Mouse (Mus musculus): ENCODE data around the gene Slco2a1. TPM values are rescaled to one million over a fixed set of nuclear protein-coding genes. Genes with fewer than 3 reads are reported as not detected.

Gene Slco2a1
- total RNA-seq, 2 experiments from 2014 or later = 0.09 TPM; not detected in 1

DNA sequence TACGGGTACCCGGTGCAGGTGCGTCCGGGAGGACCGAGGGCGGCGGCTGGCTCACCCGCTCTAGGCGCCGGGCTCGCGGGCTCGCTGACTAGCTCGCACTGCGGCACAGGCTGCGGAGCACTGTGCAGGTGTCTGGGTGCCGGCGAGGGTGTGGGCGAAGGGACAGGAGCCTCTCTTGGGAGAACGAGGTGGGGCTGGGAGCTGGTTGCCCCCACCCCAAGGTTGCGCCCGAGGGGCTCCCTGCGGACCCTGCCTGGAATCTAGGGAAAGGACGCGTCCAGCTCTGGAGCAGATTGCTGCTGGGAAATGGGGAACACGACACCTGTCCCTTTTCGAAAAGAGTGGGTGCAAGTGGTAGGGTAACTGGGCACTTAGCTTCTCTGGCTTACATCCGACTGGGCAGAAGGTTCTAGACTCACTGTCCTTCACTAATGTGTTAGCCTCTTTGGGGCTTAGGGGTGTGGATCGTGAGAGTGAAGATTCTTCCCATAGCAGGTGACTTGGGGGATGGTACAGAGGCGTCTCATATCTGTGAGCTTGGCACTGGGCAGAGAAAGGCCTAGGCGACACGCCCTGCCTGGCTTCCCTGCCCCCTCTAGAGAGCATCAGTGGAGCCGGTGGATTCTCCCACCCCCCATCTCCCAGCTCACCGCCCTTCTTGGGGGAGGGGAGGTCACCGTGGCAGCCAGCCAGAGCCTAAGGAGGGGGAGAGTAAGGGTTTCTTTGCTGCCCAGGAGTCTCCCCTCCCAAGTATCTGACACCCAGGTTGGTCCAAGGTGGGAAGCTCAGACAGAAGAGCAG, 124.2 kb downstream of the Slco2a1 start:
- no peak for ATAC-seq (replicated peaks; ENCODE audit: low FRiP score, poor library complexity, severe bottlenecking)

DNA sequence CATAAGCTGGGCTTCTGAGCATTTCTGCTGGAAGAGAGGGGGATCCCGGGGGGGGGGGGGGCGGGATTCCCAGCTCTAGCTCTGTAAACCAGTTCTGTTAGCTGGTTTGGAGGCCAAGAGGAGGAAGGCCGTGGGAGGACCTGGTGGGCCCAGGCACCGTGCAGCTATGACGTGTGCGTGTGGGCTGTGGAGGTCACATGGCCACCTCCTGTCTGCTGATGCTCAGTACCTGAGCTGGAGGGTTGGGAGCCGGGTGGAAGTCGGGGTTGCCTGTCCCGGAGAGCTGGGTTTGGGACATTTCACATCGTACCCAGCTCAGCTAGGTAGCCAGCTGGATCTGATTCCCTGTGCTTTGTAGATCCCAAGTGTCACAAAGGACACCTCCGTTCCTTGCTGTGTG, 124.8 kb downstream of the Slco2a1 start:
- no peak for ATAC-seq (replicated peaks; ENCODE audit: low FRiP score, poor library complexity, severe bottlenecking)

GRCm38 (mm10) chr9:103114326-103114725, 125.8 kb downstream of the Slco2a1 start:
- ATAC-seq (replicated peaks; ENCODE audit: low FRiP score, poor library complexity, severe bottlenecking) = no peak

- no peak for ATAC-seq (replicated peaks; ENCODE audit: low FRiP score, poor library complexity, severe bottlenecking)
Measured at GRCm38 (mm10) chr9:103114901-103115300, 126.4 kb downstream of the Slco2a1 start.

- ATAC-seq (replicated peaks; ENCODE audit: low FRiP score, poor library complexity, severe bottlenecking) = no peak
Measured at GRCm38 (mm10) chr9:103116941-103117340, 128.4 kb downstream of the Slco2a1 start.

- ATAC-seq (replicated peaks; ENCODE audit: low FRiP score, poor library complexity, severe bottlenecking) = no peak
Measured at GRCm38 (mm10) chr9:103117495-103117894, 129.0 kb downstream of the Slco2a1 start.

GRCm38 (mm10) chr9:103117951-103118350, 129.4 kb downstream of the Slco2a1 start:
- no peak for ATAC-seq (replicated peaks; ENCODE audit: low FRiP score, poor library complexity, severe bottlenecking)

DNA sequence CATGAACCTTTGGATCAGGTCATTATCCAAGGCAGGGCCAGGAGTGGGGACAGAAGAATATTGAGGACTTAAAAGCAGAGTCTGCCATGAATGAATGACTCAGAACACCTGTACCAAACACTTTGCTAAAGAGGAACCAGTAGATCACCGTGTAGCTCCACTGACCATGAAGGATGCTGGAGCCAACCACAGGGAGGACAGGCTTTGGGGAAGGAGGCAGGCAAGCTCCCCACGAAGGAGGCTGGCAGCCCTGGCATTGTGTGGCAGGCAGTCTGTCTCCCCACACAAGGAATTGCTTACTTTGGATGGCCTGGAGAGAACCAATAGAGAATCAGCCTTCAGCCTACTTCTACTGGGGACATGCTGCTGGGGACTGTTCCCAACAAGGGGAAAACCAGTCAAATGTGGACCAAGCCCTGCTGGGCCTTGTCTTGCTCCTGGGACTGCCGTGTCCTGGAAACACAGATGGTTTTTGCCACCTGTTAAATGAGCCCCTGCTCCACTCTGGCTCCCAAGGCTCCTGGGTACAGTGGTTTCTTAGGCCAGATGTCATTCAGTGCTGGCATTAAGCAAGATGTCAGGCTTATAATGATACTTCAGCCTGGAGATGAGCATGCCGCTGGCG, 130.3 kb downstream of the Slco2a1 start:
- ATAC-seq (replicated peaks; ENCODE audit: low FRiP score, poor library complexity, severe bottlenecking) = no peak

DNA sequence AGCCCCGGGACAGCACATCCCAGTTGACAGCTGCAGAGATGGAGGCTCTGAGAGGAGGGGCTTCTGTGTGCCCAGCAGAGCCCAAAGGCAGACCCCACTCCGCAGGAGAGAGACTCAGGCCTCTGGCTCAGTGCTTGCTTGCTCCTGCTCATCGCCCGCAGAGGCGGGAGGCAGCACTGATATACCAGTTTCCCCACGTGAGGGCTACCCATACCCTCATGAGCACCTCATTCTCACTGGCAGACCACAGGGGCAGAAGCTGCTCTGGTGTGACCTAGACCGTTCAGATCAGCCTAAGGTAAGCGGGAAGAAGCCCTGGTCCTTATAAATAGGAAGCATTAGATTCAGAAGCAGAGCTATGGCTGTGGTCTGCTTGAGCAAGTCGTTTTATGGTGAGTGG, 131.3 kb downstream of the Slco2a1 start:
- ATAC-seq (replicated peaks; ENCODE audit: low FRiP score, poor library complexity, severe bottlenecking) = no peak

DNA sequence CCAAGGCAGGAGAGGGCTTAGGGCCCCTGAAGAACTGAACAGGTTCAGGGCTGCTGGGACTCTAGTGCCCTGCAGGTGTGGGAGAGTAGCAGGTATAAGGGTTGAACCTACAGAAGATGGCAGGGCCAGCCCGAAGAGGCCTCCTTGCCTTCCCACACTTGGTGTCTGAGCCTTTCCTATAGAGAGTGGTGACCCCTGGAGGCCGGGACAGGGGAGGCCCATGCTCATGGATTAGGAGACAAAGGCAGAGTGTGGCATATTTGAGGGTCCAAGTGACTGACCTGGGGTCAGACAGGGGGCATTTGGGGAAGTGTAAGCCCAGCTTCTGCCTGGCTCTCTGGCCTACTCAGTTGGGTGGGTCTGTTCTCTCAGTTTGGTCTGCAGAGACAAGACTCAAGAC, 131.7 kb downstream of the Slco2a1 start:
- no peak for ATAC-seq (replicated peaks; ENCODE audit: low FRiP score, poor library complexity, severe bottlenecking)

DNA sequence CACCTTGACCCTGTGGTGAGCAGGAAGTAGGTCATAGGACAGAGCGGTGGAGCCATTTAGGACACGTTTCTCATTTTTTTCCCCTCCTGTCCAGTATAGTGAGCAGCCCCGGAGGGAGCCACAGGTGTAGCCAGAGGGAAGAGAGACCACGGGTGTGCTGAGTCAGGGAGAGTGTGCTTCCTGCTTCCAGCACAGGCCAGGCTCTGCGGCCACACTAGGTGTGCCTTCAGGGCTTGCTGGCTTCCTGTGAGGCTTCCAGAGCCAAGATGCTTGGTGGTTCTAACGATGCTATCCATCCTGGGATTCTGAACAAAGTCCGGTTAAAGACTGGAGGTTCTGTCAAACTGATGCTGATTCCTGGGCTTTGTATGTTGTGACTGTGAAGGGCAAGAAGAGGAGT, 133.0 kb downstream of the Slco2a1 start:
- ATAC-seq (replicated peaks; ENCODE audit: low FRiP score, poor library complexity, severe bottlenecking) = no peak

DNA sequence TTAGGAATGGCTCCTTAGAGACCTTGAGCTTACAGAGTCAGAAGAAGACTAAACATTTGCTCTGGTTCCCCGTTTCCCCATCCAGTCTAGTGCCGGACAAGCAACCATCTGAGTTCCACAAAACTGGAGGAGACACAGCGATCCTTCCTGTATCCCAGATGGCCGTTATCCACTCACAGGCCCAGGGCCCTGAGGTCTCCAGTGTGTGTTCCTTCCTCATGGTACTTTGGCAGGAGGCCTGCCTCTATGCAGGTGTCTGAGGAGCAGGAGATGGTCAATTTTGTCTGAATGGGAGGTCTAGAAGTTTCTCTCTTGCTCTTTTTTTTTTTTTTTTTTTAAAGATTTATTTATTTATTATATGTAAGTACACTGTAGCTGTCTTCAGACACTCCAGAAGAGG, 136.2 kb downstream of the Slco2a1 start:
- ATAC-seq (replicated peaks; ENCODE audit: low FRiP score, poor library complexity, severe bottlenecking) = no peak

DNA sequence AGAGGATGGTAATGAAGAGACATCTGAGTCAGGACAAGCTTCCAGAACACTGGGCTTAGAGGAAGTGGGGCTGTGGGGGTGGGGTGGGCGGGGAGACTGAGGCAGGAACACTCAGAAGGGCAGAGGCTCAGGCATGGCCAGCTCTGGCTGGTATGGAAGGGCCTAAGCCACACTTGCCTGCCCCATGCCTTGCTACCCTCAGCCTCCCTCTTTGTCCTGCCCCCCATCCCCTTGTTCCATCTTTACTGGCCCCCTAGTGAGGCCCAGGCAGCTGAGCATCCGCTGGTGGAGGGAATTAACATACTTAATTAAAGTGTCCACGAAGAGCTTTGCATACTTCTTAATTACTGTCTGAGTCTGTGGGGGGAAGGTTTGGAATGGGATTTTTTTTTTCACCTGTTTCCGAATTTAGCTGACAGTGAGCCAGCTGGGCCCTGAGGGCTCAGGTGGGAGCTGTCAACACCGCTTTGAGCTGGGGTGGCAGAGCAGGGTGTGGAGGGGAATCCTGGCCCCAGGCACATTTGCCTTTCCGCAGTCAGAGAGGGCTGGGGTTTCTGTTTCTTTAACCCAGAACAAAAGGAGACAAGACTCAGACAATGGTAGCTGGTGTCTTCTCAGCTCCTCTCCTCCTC, 145.1 kb downstream of the Slco2a1 start:
- no peak for ATAC-seq (replicated peaks; ENCODE audit: low FRiP score, poor library complexity, severe bottlenecking)

GRCm38 (mm10) chr9:103134450-103135030, 146.0 kb downstream of the Slco2a1 start:
- no peak for ATAC-seq (replicated peaks; ENCODE audit: low FRiP score, poor library complexity, severe bottlenecking)

DNA sequence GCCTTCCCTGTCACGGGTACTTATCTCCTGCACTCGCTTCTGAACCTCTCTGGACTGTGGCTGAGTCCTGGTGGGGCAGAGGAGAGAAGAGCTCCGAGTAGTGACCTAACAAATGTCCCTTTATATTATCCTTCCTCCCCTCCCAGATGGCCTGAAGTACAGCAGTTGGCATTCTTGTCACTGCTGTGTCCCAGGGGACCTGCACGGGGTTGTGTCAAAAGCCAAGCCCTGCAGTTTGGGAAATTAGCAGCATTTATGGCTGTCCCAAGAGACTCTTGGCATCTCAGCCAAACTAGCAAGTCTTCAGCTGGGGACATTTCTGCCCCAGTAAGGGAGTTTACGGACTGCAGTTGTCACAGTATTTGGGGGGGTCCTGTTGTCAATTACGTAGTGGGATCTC, 151.0 kb downstream of the Slco2a1 start:
- no peak for ATAC-seq (replicated peaks; ENCODE audit: low FRiP score, poor library complexity, severe bottlenecking)

GRCm38 (mm10) chr9:103140384-103140783, 151.9 kb downstream of the Slco2a1 start:
- no peak for ATAC-seq (replicated peaks; ENCODE audit: low FRiP score, poor library complexity, severe bottlenecking)

DNA sequence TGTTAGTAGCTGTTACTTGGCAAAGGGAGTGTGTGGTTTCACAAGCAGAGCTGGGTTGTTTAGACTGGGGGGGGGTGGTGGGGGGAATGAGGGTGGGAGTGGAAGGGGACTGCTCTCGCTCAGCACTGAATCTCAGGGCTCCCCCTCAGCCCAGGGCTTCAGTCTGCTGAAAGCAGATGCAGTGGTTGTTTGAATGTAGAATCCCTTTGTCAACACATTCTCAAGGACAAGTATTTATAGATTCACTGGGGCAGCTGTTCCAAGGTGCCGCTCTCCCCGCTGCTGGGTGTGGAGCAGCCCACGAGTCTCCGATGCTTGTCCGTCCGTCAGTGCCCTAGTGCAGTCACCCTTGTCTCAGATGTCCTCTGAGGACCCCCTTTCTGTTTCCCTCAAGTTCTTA, 152.8 kb downstream of the Slco2a1 start:
- no peak for ATAC-seq (replicated peaks; ENCODE audit: low FRiP score, poor library complexity, severe bottlenecking)

GRCm38 (mm10) chr9:103143881-103144280, 155.4 kb downstream of the Slco2a1 start:
- no peak for ATAC-seq (replicated peaks; ENCODE audit: low FRiP score, poor library complexity, severe bottlenecking)

GRCm38 (mm10) chr9:103145351-103145750, 156.8 kb downstream of the Slco2a1 start:
- no peak for ATAC-seq (replicated peaks; ENCODE audit: low FRiP score, poor library complexity, severe bottlenecking)

All from erythroblast, adult 5-6 weeks (primary cell).